Mouse (Mus musculus): ENCODE results near the gene Zscan26. TPM values are rescaled to one million over a fixed set of nuclear protein-coding genes. Genes with fewer than 3 reads are reported as not detected.
A peak's percentile ranks its signal among the peaks of the same experiment; 100 is the strongest.

The Zscan26 gene
- total and polyA plus RNA-seq, 3 experiments, result 14.8 to 21.8 (median 21.8) TPM

DNA sequence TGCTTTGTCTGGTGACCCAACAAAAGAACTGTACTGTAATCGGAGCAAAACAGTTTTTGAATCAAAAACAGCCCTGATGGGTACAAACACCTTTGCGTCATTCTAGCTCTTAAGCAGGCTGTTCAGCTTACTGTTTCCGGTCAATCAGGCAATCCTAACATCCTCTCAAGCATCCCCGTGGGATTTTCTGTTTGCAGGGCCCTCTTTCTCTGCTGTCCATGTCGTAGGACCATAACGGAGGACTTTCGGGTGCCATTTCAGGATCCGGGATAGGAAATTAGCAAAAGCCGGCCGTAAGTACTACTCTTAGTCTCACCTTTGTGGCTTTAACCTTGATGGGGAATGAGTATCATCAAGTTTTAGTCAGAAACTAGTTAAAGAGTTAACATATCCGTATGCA, 46.2 kb downstream of the Zscan26 start:
- WGBS, result 50% methylated on average over 11 of the region's 11 CpGs
- intact Hi-C loops (cut with DNase I), result loop anchor here (5.0 kb wide), 1 partner anchor 235 kb away; no protein-coding TSS in a partner anchor
- no peaks in the 10 kb centered on the region for H3K36me3 ChIP-seq (ENCODE audit: control insufficient read depth, insufficient read depth, low read length)
- TF ChIP-seq CTCF (IDR thresholded peaks at IDR 0.05) (no peak), POLR2A (IDR thresholded peaks at IDR 0.05; ENCODE audit: insufficient read depth, low read depth, low read length) (no peak), EP300 (IDR thresholded peaks at IDR 0.05; ENCODE audit: insufficient read depth, low read depth, low read length) (no peak)
- H3K4me3 ChIP-seq, result peak overlapping the region; percentile 77
- H3K79me2 ChIP-seq (replicated peaks; ENCODE audit: control insufficient read depth, insufficient read depth, low read length), result no peaks in the 10 kb centered on the region
- peak in 1 of 2 experiments; percentile 7 for DNase-seq
- peak overlapping the region; percentile 96 for H3K27ac ChIP-seq
- no peaks in the 10 kb centered on the region for H3K27me3 ChIP-seq (ENCODE audit: control insufficient read depth, insufficient read depth, low read length)
- no peaks in the 10 kb centered on the region; the same call in 1 of the 2 replicates for H3K4me1 ChIP-seq (ENCODE audit: control insufficient read depth, insufficient read depth, low read length)
- peak overlapping the region; percentile 12 for H3K9ac ChIP-seq (ENCODE audit: low read depth, low read length)

- 0% methylated on average over 2 of the region's 2 CpGs for WGBS
- H3K27ac ChIP-seq, result peak overlapping the region; percentile 95
Measured at GRCm38 (mm10) chr13:21402848-21403247, 50.7 kb downstream of the Zscan26 start.

GRCm38 (mm10) chr13:21402287-21402846, 51.2 kb downstream of the Zscan26 start, which contains the start of gene Zkscan3:
Zkscan3 (minus strand) TSS chr13:21402755.
- TF ChIP-seq POLR2A (IDR thresholded peaks at IDR 0.05; ENCODE audit: insufficient read depth, low read depth, low read length) (peak; percentile 86), EP300 (IDR thresholded peaks at IDR 0.05; ENCODE audit: insufficient read depth, low read depth, low read length) (0 out of 2 replicates have a peak, but pooled peaks have one; percentile 46), CTCF (IDR thresholded peaks at IDR 0.05) (no peak)
- H3K27ac ChIP-seq, result peak within 1 kb of the TSS; percentile 95
- WGBS, result under 1% methylated on average over 35 of the region's 35 CpGs

More at GRCm38 (mm10) chr13:21402848-21403247, 50.7 kb downstream of the Zscan26 start:
- DNase-seq, result no peak
- H3K9ac ChIP-seq (ENCODE audit: low read depth, low read length), result no peak overlapping the region; the same call in 1 of the 2 replicates
- H3K4me1 ChIP-seq (ENCODE audit: control insufficient read depth, insufficient read depth, low read length), result peaks cover 6% of the 10 kb centered on the region
- no peak for TF ChIP-seq CTCF (IDR thresholded peaks at IDR 0.05)
- no peak for TF ChIP-seq POLR2A (IDR thresholded peaks at IDR 0.05; ENCODE audit: insufficient read depth, low read depth, low read length)
- no peak for TF ChIP-seq EP300 (IDR thresholded peaks at IDR 0.05; ENCODE audit: insufficient read depth, low read depth, low read length)
- no peaks in the 10 kb centered on the region for H3K27me3 ChIP-seq (ENCODE audit: control insufficient read depth, insufficient read depth, low read length)
- no peaks in the 10 kb centered on the region for H3K79me2 ChIP-seq (replicated peaks; ENCODE audit: control insufficient read depth, insufficient read depth, low read length)
- intact Hi-C loops (cut with DNase I), result loop anchor here (1.0 to 5.0 kb wide), 5 partner anchors 41 to 128 kb away; partner anchors contain the start of genes Nkapl, Zkscan8, Zscan12 and Zscan26
- peaks cover 24% of the 10 kb centered on the region for H3K36me3 ChIP-seq (ENCODE audit: control insufficient read depth, insufficient read depth, low read length)
- peak overlapping the region; percentile 88 for H3K4me3 ChIP-seq

GRCm38 (mm10) chr13:21401636-21402286, 51.8 kb downstream of the Zscan26 start:
- Histone ChIP-seq H3K4me3 (peak overlapping the region; percentile 88), H3K27me3 (ENCODE audit: control insufficient read depth, insufficient read depth, low read length) (no peaks in the 10 kb centered on the region), H3K79me2 (replicated peaks; ENCODE audit: control insufficient read depth, insufficient read depth, low read length) (no peaks in the 10 kb centered on the region), H3K36me3 (ENCODE audit: control insufficient read depth, insufficient read depth, low read length) (peaks cover 27% of the 10 kb centered on the region), H3K4me1 (ENCODE audit: control insufficient read depth, insufficient read depth, low read length) (peaks cover 6% of the 10 kb centered on the region), H3K9ac (ENCODE audit: low read depth, low read length) (peak overlapping the region; percentile 88), H3K27ac (peak overlapping the region; percentile 95)
- intact Hi-C loops (cut with DNase I), result loop anchor here (1.0 to 5.0 kb wide), 5 partner anchors 39 to 130 kb away; partner anchors contain the start of genes Nkapl, Zkscan8, Zscan12 and Zscan26
- TF ChIP-seq POLR2A (IDR thresholded peaks at IDR 0.05; ENCODE audit: insufficient read depth, low read depth, low read length) (no peak), CTCF (IDR thresholded peaks at IDR 0.05) (no peak), EP300 (IDR thresholded peaks at IDR 0.05; ENCODE audit: insufficient read depth, low read depth, low read length) (no peak)
- 7% methylated on average over 12 of the region's 12 CpGs for WGBS
- DNase-seq, result no peak

More at GRCm38 (mm10) chr13:21402287-21402846, 51.2 kb downstream of the Zscan26 start, which contains the start of gene Zkscan3:
- DNase-seq, result peak; percentile 87 to 90
- Histone ChIP-seq H3K4me1 (ENCODE audit: control insufficient read depth, insufficient read depth, low read length) (peaks cover 6% of the 10 kb centered on the region), H3K4me3 (peak within 1 kb of the TSS; percentile 88), H3K36me3 (ENCODE audit: control insufficient read depth, insufficient read depth, low read length) (peaks cover 27% of the 10 kb centered on the region), H3K79me2 (replicated peaks; ENCODE audit: control insufficient read depth, insufficient read depth, low read length) (no peaks in the 10 kb centered on the region), H3K9ac (ENCODE audit: low read depth, low read length) (peak within 1 kb of the TSS; percentile 88), H3K27me3 (ENCODE audit: control insufficient read depth, insufficient read depth, low read length) (no peaks in the 10 kb centered on the region)
- intact Hi-C loops (cut with DNase I), result loop anchor here (1.0 to 5.0 kb wide), 5 partner anchors 40 to 129 kb away; partner anchors contain the start of genes Nkapl, Zkscan8, Zscan12 and Zscan26

DNA sequence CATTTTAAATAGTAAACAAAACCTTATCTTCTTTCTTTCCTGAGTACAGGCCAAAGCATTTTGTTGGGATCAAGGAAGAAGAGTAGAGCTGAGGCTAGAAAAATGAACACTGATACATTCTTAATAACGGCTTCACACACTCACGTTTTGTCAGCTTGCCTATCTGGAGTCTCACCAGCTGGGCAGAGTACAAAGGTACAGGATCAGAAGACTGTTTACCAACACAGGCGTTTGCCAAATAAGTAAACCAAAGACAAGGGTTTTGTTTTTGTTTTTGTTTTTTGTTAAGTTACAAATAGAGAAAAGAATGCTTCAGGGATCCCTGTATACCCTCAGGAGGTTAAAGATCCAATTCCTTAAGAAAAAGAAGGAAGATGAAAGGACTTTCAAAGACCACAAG, 52.4 kb downstream of the Zscan26 start:
- intact Hi-C loops (cut with DNase I), result loop anchor here (5.0 kb wide), 1 partner anchor 66 kb away; the partner anchor contains the start of gene Nkapl
- DNase-seq, result no peak
- peak overlapping the region; percentile 88 for H3K4me3 ChIP-seq
- no peak overlapping the region for H3K9ac ChIP-seq (ENCODE audit: low read depth, low read length)
- H3K27ac ChIP-seq, result no peak overlapping the region
- peaks cover 27% of the 10 kb centered on the region for H3K36me3 ChIP-seq (ENCODE audit: control insufficient read depth, insufficient read depth, low read length)
- WGBS, result 42% methylated on average over 3 of the region's 3 CpGs
- TF ChIP-seq POLR2A (IDR thresholded peaks at IDR 0.05; ENCODE audit: insufficient read depth, low read depth, low read length), result no peak
- no peaks in the 10 kb centered on the region for H3K79me2 ChIP-seq (replicated peaks; ENCODE audit: control insufficient read depth, insufficient read depth, low read length)
- no peaks in the 10 kb centered on the region for H3K27me3 ChIP-seq (ENCODE audit: control insufficient read depth, insufficient read depth, low read length)
- H3K4me1 ChIP-seq (ENCODE audit: control insufficient read depth, insufficient read depth, low read length), result peaks cover 6% of the 10 kb centered on the region
